Mouse (Mus musculus): Measurements from ENCODE around the gene Ctrc.
A peak's percentile ranks its signal among the peaks of the same experiment; 100 is the strongest.

DNA sequence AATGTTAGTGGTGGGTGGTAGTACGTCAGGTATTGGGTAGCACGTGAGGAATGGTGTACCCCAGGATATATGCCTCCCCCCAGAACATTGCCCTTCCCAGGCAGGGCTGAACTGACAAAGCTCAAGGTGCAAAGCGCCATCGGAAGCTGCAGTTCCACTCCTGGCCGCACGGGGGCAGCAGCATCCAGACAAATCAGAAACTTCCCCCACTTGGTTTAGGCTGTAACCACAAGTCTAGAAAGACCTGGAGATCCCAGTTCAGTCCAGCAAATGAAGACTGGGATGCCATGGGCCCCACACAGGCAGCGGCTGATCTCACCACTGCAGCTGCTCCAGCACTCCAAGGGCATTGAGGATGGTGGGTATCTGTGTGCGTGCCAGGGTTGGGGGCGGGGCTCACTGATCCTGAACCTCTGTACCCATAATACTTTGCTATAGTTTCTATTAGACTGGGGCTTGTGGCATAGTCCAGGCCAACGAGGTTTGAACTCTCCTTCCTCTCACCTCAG, 11.3 kb upstream of the Ctrc start:
- no peak for TF ChIP-seq EP300 (IDR thresholded peaks at IDR 0.05; ENCODE audit: low read depth)
- peak; percentile 99 for TF ChIP-seq CTCF (IDR thresholded peaks at IDR 0.05; ENCODE audit: low read depth)
